Mouse (Mus musculus): ENCODE measurements around the gene Fbxl19. TPM values are rescaled to one million over a fixed set of nuclear protein-coding genes. Genes with fewer than 3 reads are reported as not detected.

The Fbxl19 gene
- polyA plus RNA-seq, 1 experiment from 2014 or later, result 1.1 TPM

DNA sequence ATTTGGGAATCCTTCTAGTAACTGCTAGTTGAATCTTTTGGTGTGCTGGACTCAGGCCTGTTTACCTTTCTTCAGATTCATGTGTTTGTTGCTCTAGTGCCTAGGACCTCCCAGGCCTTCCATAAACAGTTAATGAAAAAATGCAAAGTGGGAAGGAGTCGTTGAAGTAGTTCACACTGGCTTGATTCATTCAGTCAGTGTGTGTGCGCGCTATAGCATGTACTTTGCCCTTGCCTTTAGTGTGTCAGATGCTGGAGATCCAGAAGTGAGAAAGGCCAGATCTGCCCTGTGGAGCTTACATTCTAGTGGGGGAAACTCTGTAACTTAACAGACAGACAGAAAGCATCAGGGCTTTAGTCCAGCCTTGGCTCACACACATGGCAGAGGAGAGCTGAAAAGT lies 16.1 kb downstream of the Fbxl19 start:
- Histone ChIP-seq H3K36me3 (ENCODE audit: control insufficient read depth, insufficient read depth, low read length) (0 out of 2 replicates have a peak, but pooled peaks cover 11% of the 10 kb centered on the region), H3K4me2 (replicated peaks; ENCODE audit: low read depth) (no peak overlapping the region), H3K27ac (replicated peaks) (no peak overlapping the region), H3K4me3 (ENCODE audit: low read depth, low read length) (no peak overlapping the region), H3K9ac (ENCODE audit: low read length) (no peak overlapping the region), H3K27me3 (ENCODE audit: control insufficient read depth, insufficient read depth, low read length) (no peaks in the 10 kb centered on the region), H3K9me3 (ENCODE audit: control insufficient read depth, low read length) (no peaks in the 10 kb centered on the region), H3K4me1 (replicated peaks; ENCODE audit: control insufficient read depth, insufficient read depth) (no peaks in the 10 kb centered on the region)
- DNase-seq (ENCODE audit: low spot score) (no peak), ATAC-seq (ENCODE audit: low FRiP score, low TSS enrichment) (peak; percentile 3; the same call in 1 of the 2 replicates)
- TF ChIP-seq CTCF (IDR thresholded peaks at IDR 0.05; ENCODE audit: low read depth) (no peak), EP300 (optimal IDR thresholded peaks at IDR 0.05) (no peak)
- WGBS, result 59% methylated on average over 3 of the region's 3 CpGs

GRCm38 (mm10) chr7:127761026-127761425 lies 16.7 kb downstream of the Fbxl19 start:
- H3K36me3 ChIP-seq (ENCODE audit: control insufficient read depth, insufficient read depth, low read length), result 0 out of 2 replicates have a peak, but pooled peaks cover 11% of the 10 kb centered on the region

DNA sequence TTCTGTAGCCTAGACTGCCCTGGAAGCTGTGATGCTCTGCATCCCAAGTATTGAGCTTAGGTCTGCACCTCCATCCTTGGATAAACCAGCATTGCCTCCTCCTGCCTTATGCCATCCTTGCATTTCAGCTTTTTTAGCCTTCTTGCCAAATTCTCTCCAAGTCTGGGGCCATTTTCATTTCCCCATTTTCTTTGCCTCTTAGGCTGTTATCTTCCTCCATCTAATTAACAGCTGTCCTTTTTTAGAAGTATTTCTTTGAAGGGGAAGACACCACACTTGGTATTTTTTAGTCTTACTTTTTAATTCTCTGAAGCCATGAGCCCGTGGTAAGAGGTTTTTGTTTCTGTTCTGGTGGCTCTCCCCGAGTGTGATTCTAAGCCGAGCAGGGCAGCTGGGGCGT lies 19.3 kb downstream of the Fbxl19 start:
- DNase-seq (ENCODE audit: low spot score) (no peak), ATAC-seq (ENCODE audit: low FRiP score, low TSS enrichment) (no peak)
- Histone ChIP-seq H3K4me2 (replicated peaks; ENCODE audit: low read depth) (no peak overlapping the region), H3K4me1 (replicated peaks; ENCODE audit: control insufficient read depth, insufficient read depth) (no peaks in the 10 kb centered on the region), H3K27ac (replicated peaks) (no peak overlapping the region), H3K36me3 (ENCODE audit: control insufficient read depth, insufficient read depth, low read length) (0 out of 2 replicates have a peak, but pooled peaks cover 12% of the 10 kb centered on the region), H3K9ac (ENCODE audit: low read length) (no peak overlapping the region), H3K4me3 (ENCODE audit: low read depth, low read length) (no peak overlapping the region), H3K9me3 (ENCODE audit: control insufficient read depth, low read length) (no peaks in the 10 kb centered on the region), H3K27me3 (ENCODE audit: control insufficient read depth, insufficient read depth, low read length) (no peaks in the 10 kb centered on the region)
- no peak for TF ChIP-seq EP300 (optimal IDR thresholded peaks at IDR 0.05)
- 88% methylated on average over 4 of the region's 4 CpGs for WGBS

More at GRCm38 (mm10) chr7:127761026-127761425, 16.7 kb downstream of the Fbxl19 start:
- WGBS, result 17% methylated on average over 7 of the region's 7 CpGs
- H3K9me3 ChIP-seq (ENCODE audit: control insufficient read depth, low read length), result no peaks in the 10 kb centered on the region
- H3K4me2 ChIP-seq (replicated peaks; ENCODE audit: low read depth), result no peak overlapping the region
- no peak overlapping the region for H3K27ac ChIP-seq (replicated peaks)
- H3K27me3 ChIP-seq (ENCODE audit: control insufficient read depth, insufficient read depth, low read length), result no peaks in the 10 kb centered on the region
- H3K4me1 ChIP-seq (replicated peaks; ENCODE audit: control insufficient read depth, insufficient read depth), result no peaks in the 10 kb centered on the region
- TF ChIP-seq EP300 (optimal IDR thresholded peaks at IDR 0.05), result no peak
- peak; percentile 97 for TF ChIP-seq CTCF (IDR thresholded peaks at IDR 0.05; ENCODE audit: low read depth)
- peak; percentile 81 for DNase-seq (ENCODE audit: low spot score)
- H3K4me3 ChIP-seq (ENCODE audit: low read depth, low read length), result no peak overlapping the region
- peak; percentile 70 for ATAC-seq (ENCODE audit: low FRiP score, low TSS enrichment)
- H3K9ac ChIP-seq (ENCODE audit: low read length), result no peak overlapping the region

DNA sequence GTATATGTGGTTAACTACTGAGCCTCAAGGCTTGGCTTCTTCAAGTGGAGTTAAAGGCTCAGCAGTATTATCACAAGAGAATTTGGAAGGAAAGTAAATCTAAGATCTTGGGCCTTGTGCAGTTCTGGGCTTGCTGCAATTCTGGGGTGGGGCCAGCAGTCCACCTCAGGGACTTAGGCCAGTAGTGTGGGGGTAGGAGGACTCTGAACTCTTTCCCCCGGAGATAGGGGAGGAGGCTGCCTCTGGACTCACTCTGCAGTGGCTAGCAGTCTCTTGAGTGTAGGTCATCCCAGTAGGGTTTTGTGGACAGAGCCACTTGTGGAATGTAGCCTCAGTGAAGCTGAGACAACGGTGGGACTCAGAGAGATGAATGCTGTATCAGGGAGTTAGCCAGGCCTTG lies 21.4 kb downstream of the Fbxl19 start:
- H3K4me1 ChIP-seq (replicated peaks; ENCODE audit: control insufficient read depth, insufficient read depth), result peaks cover 4% of the 10 kb centered on the region; the same call in 1 of the 2 replicates
- no peak for DNase-seq (ENCODE audit: low spot score)
- H3K27ac ChIP-seq (replicated peaks), result no peak overlapping the region
- H3K4me3 ChIP-seq (ENCODE audit: low read depth, low read length), result no peak overlapping the region
- H3K36me3 ChIP-seq (ENCODE audit: control insufficient read depth, insufficient read depth, low read length), result 0 out of 2 replicates have a peak, but pooled peaks cover 12% of the 10 kb centered on the region
- no peaks in the 10 kb centered on the region for H3K9me3 ChIP-seq (ENCODE audit: control insufficient read depth, low read length)
- no peak for ATAC-seq (ENCODE audit: low FRiP score, low TSS enrichment)
- no peaks in the 10 kb centered on the region for H3K27me3 ChIP-seq (ENCODE audit: control insufficient read depth, insufficient read depth, low read length)
- H3K4me2 ChIP-seq (replicated peaks; ENCODE audit: low read depth), result no peak overlapping the region
- no peak for TF ChIP-seq CTCF (IDR thresholded peaks at IDR 0.05; ENCODE audit: low read depth)
- no peak for TF ChIP-seq EP300 (optimal IDR thresholded peaks at IDR 0.05)
- 70% methylated on average over 2 of the region's 2 CpGs for WGBS
- no peak overlapping the region for H3K9ac ChIP-seq (ENCODE audit: low read length)

GRCm38 (mm10) chr7:127766851-127767609 lies 22.7 kb downstream of the Fbxl19 start:
- Histone ChIP-seq H3K27me3 (ENCODE audit: control insufficient read depth, insufficient read depth, low read length) (no peaks in the 10 kb centered on the region), H3K27ac (replicated peaks) (no peak overlapping the region), H3K36me3 (ENCODE audit: control insufficient read depth, insufficient read depth, low read length) (0 out of 2 replicates have a peak, but pooled peaks cover 12% of the 10 kb centered on the region), H3K4me2 (replicated peaks; ENCODE audit: low read depth) (no peak overlapping the region), H3K9ac (ENCODE audit: low read length) (no peak overlapping the region), H3K9me3 (ENCODE audit: control insufficient read depth, low read length) (no peaks in the 10 kb centered on the region), H3K4me1 (replicated peaks; ENCODE audit: control insufficient read depth, insufficient read depth) (peaks cover 4% of the 10 kb centered on the region; the same call in 1 of the 2 replicates), H3K4me3 (ENCODE audit: low read depth, low read length) (no peak overlapping the region)
- WGBS, result 69% methylated on average over 17 of the region's 17 CpGs
- TF ChIP-seq CTCF (IDR thresholded peaks at IDR 0.05; ENCODE audit: low read depth) (no peak), EP300 (optimal IDR thresholded peaks at IDR 0.05) (no peak)
- DNase-seq (ENCODE audit: low spot score) (no peak), ATAC-seq (ENCODE audit: low FRiP score, low TSS enrichment) (no peak)
